Mouse (Mus musculus): ENCODE measurements around the gene Aldh18a1. TPM values are rescaled to one million over a fixed set of nuclear protein-coding genes. Genes with fewer than 3 reads are reported as not detected.

Aldh18a1 gene
- polyA plus RNA-seq (2015; fragmentation: Nextera tagmentation; extraction: Ambion mirVana), result 126 and 141 TPM in 2 replicates

DNA sequence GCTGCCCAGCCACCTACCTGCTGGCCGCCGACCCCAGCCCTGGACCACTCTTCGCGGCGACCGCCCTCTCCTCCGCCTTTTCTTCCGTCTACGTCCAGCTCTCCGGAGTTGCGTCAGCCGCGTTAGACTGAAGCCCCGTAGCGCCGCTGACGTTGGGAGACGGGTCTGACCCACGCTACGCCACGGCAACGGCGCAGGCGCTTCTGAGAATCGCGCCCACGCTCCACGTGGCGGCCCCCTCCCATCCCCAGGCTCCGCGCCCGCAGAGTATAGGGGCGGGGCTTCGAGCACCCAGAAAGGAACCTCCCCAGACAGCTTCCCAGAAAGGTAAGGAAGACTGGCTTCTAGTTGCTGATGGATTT, at the start of gene Aldh18a1:
Gene Aldh18a1, minus strand, starts transcription at position 171 of the 362 bp plus-strand sequence.

DNA sequence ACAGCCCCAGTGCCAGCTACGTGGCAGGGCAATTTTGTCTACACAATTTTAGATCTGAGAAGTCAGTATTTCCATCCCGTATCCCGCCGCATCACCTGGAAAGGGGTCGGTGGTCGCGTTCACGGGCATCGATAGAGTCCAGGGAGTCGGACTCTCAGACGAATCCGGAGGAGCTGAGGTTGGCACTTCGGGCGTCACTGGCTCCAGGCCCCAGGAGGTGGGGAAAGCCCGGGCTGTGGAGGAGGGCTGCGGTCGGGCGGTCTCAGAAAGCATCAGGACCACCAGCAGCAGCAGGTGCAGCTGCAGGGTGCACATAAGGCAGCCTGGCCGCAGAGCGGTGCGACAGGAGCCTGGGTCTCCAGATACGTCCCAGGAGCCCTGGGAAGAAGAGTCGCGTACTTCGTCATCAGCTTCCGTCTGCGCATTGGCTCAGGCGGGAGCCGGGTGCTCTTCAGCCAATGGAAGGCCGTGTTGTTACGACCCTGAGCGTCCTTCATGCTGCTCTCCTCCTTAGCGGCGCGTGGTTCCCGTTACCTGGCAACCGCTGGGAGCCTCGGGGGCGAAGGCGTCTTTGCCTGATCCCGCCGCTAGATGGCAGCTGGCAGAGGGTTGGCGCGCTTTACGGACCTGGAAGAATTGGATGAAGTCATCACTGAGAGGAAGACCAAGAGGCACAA, 23.7 kb upstream of the Aldh18a1 start, which contains the start of the genes Tctn3 and Entpd1:
Gene Tctn3, minus strand, starts transcription at position 404 of the 677 bp plus-strand sequence.
Gene Entpd1, plus strand, starts transcription at position 537 of the 677 bp plus-strand sequence.

DNA sequence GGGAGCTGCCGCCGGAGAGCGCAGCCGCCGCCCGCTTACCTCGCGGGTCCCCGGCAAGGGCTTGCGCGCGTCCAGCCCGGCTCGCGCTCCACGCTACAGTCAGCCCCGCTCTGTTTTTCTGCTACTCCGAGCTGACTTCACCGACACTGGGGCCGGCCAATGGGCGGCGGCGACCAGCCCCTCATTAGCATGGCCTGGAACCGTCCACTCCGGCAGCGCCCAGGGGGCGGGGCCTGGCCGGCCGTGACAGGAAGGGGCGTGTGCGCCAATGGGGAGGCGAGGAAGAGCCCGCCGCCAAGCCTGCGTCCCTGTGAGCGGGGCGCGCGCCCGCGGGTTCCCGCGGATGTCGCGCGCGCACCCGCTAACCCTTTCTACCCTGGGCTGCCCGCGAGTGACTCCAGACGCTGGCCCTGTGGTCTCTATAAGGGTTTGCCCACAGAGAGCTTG, 74.6 kb downstream of the Aldh18a1 start, which contains the start of gene Sorbs1:
Gene Sorbs1, minus strand, starts transcription at position 148 of the 447 bp plus-strand sequence.

Other genes starting within 250 kb of the Aldh18a1 start
- 720 and 898 TPM in 2 replicates for gene Sorbs1, start 74.7 kb downstream of the Aldh18a1 start, polyA plus RNA-seq (2015; fragmentation: Nextera tagmentation; extraction: Ambion mirVana)
- 6.1 and 6.9 TPM in 2 replicates for gene Tctn3, start 23.8 kb upstream of the Aldh18a1 start, polyA plus RNA-seq (2015; fragmentation: Nextera tagmentation; extraction: Ambion mirVana)
- 43.5 and 47.6 TPM in 2 replicates for gene Entpd1, start 23.9 kb upstream of the Aldh18a1 start, polyA plus RNA-seq (2015; fragmentation: Nextera tagmentation; extraction: Ambion mirVana)
- gene Cc2d2b, start 160.3 kb upstream of the Aldh18a1 start, polyA plus RNA-seq (2015; fragmentation: Nextera tagmentation; extraction: Ambion mirVana), result 0.13 and 0.26 TPM in 2 replicates
- 2.9 and 3.2 TPM in 2 replicates for gene Ccnj, start 242.8 kb upstream of the Aldh18a1 start, polyA plus RNA-seq (2015; fragmentation: Nextera tagmentation; extraction: Ambion mirVana)